Mouse (Mus musculus) forebrain, embryonic 15.5 days (tissue): ENCODE measurements at regions not wholly inside any gene's neighbourhood (a gene's known extent, or its start where the extent isn't known, plus 50 kb on each side); places are given as distances from the start of the nearest gene placed in this dataset.
A peak's percentile ranks its signal among the peaks of the same experiment; 100 is the strongest.

Experiments
- ATAC-seq: fragments of 200-750 bp; cut with Nextera tagmentation; replicated peaks from 2 replicates; pipeline ENCODE4 v1.8.0; 2017; ENCODE audit warnings: mild to moderate bottlenecking, moderate TSS enrichment, moderate library complexity
- H3K27ac ChIP-seq: fragments of 300-500 bp; sonication (generic); replicated peaks from 2 replicates; pipeline ENCODE4 v1.5.1; 2015; ENCODE audit warnings: mild to moderate bottlenecking, inconsistent platforms
- H3K27me3 ChIP-seq: fragments of 300-500 bp; sonication (generic); 2 replicates; pipeline ENCODE4 v1.6.1; 2015; ENCODE audit warnings: inconsistent platforms
- H3K36me3 ChIP-seq: fragments of 300-500 bp; sonication (generic); 2 replicates; pipeline ENCODE4 v1.6.1; 2015; ENCODE audit warnings: mild to moderate bottlenecking, inconsistent platforms
- H3K4me1 ChIP-seq: fragments of 300-500 bp; sonication (generic); 2 replicates; pipeline ENCODE4 v1.6.1; 2015; ENCODE audit warnings: inconsistent platforms
- H3K4me2 ChIP-seq: fragments of 300-500 bp; sonication (generic); replicated peaks from 2 replicates; pipeline ENCODE4 v1.6.1; 2015; ENCODE audit warnings: mild to moderate bottlenecking, inconsistent platforms
- H3K4me3 ChIP-seq: fragments of 300-500 bp; sonication (generic); 2 replicates; pipeline ENCODE4 v1.5.1; 2015; ENCODE audit warnings: mild to moderate bottlenecking, inconsistent platforms
- H3K9ac ChIP-seq: fragments of 300-500 bp; sonication (generic); replicated peaks from 2 replicates; pipeline ENCODE4 v1.6.1; 2015; ENCODE audit warnings: mild to moderate bottlenecking, inconsistent platforms
- H3K9me3 ChIP-seq: fragments of 300-500 bp; sonication (generic); 2 replicates; pipeline ENCODE4 v1.6.1; 2016; ENCODE audit warnings: inconsistent platforms
- WGBS: fragments of 180-500 bp; shearing (Covaris S2); methylation state at CpG from one replicate; pipeline ENCODE4 v1.1.7; 2015; ENCODE audit warnings: mixed read lengths; 5-methylcytosine and 5-hydroxymethylcytosine counted together

GRCm38 (mm10) chr2:159053534-159053933 is 258.9 kb downstream of the Dhx35 start:
- Histone ChIP-seq H3K4me3 (no peak overlapping the region), H3K27ac (no peak overlapping the region), H3K4me1 (no peaks in the 10 kb centered on the region), H3K27me3 (no peaks in the 10 kb centered on the region), H3K36me3 (no peaks in the 10 kb centered on the region), H3K9me3 (no peaks in the 10 kb centered on the region), H3K4me2 (no peak overlapping the region), H3K9ac (no peak overlapping the region)
- 71% methylated on average over 10 of the region's 10 CpGs for WGBS
- ATAC-seq = 0 out of 2 replicates have a peak, but pooled peaks have one; percentile 13

DNA sequence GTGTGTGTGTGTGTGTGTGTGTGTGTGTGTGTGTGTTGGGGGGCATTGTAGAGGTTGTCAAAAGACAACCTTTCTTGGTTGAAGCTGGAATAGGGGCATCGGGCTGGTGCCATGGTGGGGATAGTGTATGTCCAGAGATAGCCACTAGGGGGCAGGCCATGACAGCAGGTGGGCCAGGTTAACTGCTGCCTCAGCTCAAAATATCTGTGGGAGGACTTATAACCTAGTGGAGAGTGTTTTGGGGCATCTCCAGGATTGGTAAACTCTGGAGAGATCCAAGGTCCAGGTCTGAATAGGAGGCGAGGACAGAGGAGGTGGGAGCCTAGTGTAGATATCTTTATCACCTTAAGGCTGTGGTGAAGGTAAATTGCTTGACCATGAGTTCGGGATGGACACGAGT is 259.3 kb downstream of the Dhx35 start:
- Histone ChIP-seq H3K27me3 (no peaks in the 10 kb centered on the region), H3K4me3 (no peak overlapping the region), H3K27ac (no peak overlapping the region), H3K36me3 (no peaks in the 10 kb centered on the region), H3K4me2 (no peak overlapping the region), H3K9me3 (no peaks in the 10 kb centered on the region), H3K9ac (no peak overlapping the region), H3K4me1 (no peaks in the 10 kb centered on the region)
- peak; percentile 73 for ATAC-seq
- WGBS = 63% methylated on average over 4 of the region's 4 CpGs

DNA sequence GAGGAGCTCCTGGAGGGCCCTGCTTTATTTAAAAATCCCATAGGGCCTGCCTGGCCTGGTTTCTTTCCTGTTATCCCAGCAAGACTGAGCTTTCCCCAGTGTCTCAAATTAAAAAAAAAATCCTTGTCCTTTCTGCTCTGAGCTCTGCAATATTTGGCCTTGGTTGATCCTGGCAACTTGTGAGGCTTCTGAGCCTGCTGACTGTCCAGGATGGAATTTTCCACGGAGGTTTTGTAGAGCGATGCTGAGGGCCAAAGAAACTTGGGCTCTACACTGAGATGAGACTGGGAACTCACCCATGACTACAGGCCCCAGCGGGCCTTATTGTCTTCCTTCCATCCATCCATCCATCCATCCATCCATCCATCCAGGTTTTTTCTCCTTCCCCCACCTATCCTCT is 259.8 kb downstream of the Dhx35 start:
- Histone ChIP-seq H3K36me3 (no peaks in the 10 kb centered on the region), H3K9me3 (no peaks in the 10 kb centered on the region), H3K4me3 (no peak overlapping the region), H3K9ac (no peak overlapping the region), H3K27ac (no peak overlapping the region), H3K4me1 (no peaks in the 10 kb centered on the region), H3K4me2 (no peak overlapping the region), H3K27me3 (no peaks in the 10 kb centered on the region)
- 89% methylated on average over 3 of the region's 3 CpGs for WGBS
- ATAC-seq = no peak

DNA sequence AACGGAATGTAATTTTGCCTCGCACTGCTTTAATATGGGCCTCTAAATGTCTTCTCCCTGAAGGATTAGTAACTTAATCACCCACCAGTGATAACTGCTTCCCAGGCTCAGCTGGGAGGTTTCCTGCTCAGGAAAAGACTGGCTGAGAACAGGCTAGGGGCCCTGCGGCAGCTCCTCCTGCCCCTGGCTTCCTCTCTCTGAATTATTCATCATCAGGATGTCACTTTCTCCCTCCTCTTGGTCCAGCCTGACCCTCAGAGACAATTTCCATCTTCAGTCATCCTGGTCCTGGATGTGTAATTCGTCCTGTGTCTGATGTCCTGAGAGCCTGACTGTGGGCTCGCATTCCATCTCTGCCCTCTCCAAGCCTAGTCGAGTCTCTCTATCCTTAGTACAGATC is 261.2 kb downstream of the Dhx35 start:
- 58% methylated on average over 6 of the region's 6 CpGs for WGBS
- Histone ChIP-seq H3K27ac (no peak overlapping the region), H3K9ac (no peak overlapping the region), H3K4me1 (no peaks in the 10 kb centered on the region), H3K36me3 (no peaks in the 10 kb centered on the region), H3K27me3 (no peaks in the 10 kb centered on the region), H3K9me3 (no peaks in the 10 kb centered on the region), H3K4me3 (no peak overlapping the region), H3K4me2 (no peak overlapping the region)
- no peak for ATAC-seq

DNA sequence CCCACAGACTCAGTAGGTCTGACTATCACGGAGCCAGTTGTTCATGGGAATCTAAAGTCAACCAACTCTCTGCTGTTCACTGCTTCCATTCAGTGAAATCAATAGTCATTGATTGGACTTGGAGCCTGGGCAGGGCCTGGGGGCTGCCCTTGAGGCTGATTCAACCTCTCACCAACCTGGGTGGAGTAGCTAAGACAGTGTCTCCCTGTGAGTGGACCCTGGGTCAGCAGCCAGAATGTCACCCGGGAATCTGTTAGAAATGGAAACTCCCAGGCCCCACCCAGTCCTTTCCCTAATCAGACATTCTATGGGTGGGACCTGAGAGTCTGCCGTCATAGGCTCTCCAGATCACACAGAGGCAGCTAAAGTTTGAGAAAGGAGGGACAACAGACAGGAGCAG is 262.4 kb downstream of the Dhx35 start:
- WGBS = 87% methylated on average over 3 of the region's 3 CpGs
- Histone ChIP-seq H3K27me3 (no peaks in the 10 kb centered on the region), H3K4me2 (no peak overlapping the region)

GRCm38 (mm10) chr2:159057506-159057905 is 262.9 kb downstream of the Dhx35 start:
- no peak overlapping the region for H3K4me3 ChIP-seq
- no peaks in the 10 kb centered on the region for H3K4me1 ChIP-seq
- no peaks in the 10 kb centered on the region for H3K9me3 ChIP-seq
- no peaks in the 10 kb centered on the region for H3K36me3 ChIP-seq
- no peak for ATAC-seq
- H3K27ac ChIP-seq = no peak overlapping the region
- H3K9ac ChIP-seq = no peak overlapping the region
- H3K27me3 ChIP-seq = no peaks in the 10 kb centered on the region
- 70% methylated on average over 5 of the region's 5 CpGs for WGBS
- H3K4me2 ChIP-seq = no peak overlapping the region

More for the DNA sequence above, 262.4 kb downstream of the Dhx35 start:
- H3K9me3 ChIP-seq = no peaks in the 10 kb centered on the region
- H3K4me3 ChIP-seq = no peak overlapping the region
- H3K4me1 ChIP-seq = no peaks in the 10 kb centered on the region
- no peak overlapping the region for H3K27ac ChIP-seq
- no peak overlapping the region for H3K9ac ChIP-seq
- H3K36me3 ChIP-seq = no peaks in the 10 kb centered on the region
- ATAC-seq = no peak

DNA sequence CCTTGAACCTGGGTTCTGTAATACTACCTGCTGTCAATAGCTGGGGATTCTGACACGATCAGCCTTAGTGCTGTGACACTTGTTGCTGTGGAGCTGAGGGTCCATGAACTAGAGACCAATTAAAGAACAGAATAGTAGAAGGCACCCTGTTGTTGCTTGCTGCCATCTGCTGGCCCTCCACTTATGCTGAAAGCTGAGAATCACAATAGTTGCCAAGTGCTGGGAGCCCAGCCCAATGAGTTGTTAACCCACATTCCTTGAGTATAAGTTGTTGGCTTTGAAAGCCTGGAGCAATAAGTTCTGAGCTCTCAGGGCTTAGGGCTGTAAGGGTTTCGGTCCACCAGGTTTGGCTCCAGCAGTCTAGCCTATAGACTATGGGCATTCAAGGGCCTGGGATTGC is 267.7 kb downstream of the Dhx35 start:
- Histone ChIP-seq H3K4me3 (no peak overlapping the region), H3K4me2 (no peak overlapping the region), H3K9me3 (no peaks in the 10 kb centered on the region), H3K27me3 (no peaks in the 10 kb centered on the region), H3K4me1 (no peaks in the 10 kb centered on the region), H3K27ac (no peak overlapping the region), H3K36me3 (no peaks in the 10 kb centered on the region), H3K9ac (no peak overlapping the region)
- no peak for ATAC-seq
- 79% methylated on average over 2 of the region's 2 CpGs for WGBS

DNA sequence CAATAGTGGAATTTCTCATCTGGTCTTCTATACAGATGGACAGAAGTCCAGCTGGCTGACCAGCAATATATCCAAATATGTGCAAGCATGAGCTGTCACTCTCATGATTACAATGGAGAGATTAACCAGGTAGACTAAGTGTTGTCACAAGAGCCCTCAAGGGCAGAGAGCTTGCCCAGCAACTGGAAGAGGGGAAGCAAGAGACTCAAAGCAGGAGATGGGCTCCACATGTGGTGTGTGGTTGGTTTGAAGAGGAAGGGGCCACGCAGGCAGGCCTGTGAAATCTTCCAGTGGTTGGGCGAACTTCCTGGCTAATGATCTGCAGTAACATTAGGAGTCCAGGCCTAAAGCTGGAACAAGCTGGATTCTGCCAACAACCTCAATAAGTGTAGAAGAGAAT is 268.1 kb downstream of the Dhx35 start:
- no peak overlapping the region for H3K9ac ChIP-seq
- no peaks in the 10 kb centered on the region for H3K27me3 ChIP-seq
- no peaks in the 10 kb centered on the region for H3K9me3 ChIP-seq
- no peak overlapping the region for H3K27ac ChIP-seq
- ATAC-seq = no peak
- no peaks in the 10 kb centered on the region for H3K36me3 ChIP-seq
- no peaks in the 10 kb centered on the region for H3K4me1 ChIP-seq
- 87% methylated on average over 2 of the region's 2 CpGs for WGBS
- H3K4me2 ChIP-seq = no peak overlapping the region
- no peak overlapping the region for H3K4me3 ChIP-seq

DNA sequence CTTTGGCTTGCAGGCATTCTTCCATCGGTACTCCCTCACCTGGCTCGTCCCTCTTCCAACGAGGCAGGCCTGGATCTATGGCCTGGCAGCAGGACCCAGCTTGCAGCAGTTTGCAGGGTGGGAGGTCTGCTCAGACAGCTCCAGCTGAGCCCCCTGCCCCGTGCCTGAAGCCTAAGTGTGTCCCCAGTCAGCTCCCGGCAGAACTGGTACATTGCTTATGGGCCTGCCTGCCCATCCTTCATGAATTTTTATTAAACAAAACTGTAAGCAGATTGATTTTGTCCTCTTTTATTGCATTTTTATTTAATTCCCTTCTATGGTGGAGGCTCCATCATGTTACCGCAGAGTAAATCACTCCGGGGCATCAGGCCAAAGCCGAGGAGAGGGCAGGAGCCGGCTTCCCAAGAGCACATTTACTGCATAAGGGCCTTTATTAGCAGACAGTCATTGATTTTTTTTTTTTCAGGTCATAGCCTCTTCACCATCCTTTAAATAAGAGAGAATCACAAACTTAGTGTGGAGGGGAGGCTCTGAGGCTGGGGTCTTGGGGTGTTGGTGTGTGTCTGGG is 269.9 kb downstream of the Dhx35 start:
- H3K4me2 ChIP-seq = no peak overlapping the region
- no peaks in the 10 kb centered on the region for H3K9me3 ChIP-seq
- 73% methylated on average over 9 of the region's 9 CpGs for WGBS
- no peaks in the 10 kb centered on the region for H3K36me3 ChIP-seq
- no peak for ATAC-seq
- H3K4me3 ChIP-seq = no peak overlapping the region
- H3K4me1 ChIP-seq = peaks cover 4% of the 10 kb centered on the region
- H3K27me3 ChIP-seq = no peaks in the 10 kb centered on the region
- no peak overlapping the region for H3K9ac ChIP-seq
- H3K27ac ChIP-seq = no peak overlapping the region

DNA sequence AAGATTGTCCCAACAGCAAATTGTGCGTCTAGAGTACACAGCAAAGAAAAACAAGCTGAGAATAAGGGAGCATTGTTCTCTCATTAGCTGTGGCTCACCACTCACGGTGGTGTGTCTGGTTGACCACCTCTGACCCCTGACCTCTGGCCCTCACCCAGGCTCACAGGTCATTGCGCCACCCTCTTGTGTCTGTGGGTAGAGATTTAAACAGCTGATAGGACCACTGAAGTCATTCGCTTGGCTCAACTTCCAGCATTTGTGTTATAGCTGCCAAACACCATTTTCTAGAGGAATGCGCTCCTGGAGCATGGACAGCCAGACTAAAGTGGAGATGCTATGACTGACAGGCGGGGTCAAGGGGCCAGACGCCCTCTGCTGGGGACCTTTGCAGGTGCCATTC is 272.9 kb downstream of the Dhx35 start:
- Histone ChIP-seq H3K36me3 (no peaks in the 10 kb centered on the region), H3K4me2 (no peak overlapping the region), H3K9ac (no peak overlapping the region), H3K4me1 (peaks cover 4% of the 10 kb centered on the region), H3K4me3 (no peak overlapping the region), H3K27ac (no peak overlapping the region), H3K9me3 (no peaks in the 10 kb centered on the region), H3K27me3 (no peaks in the 10 kb centered on the region)
- WGBS = 66% methylated on average over 7 of the region's 7 CpGs
- no peak for ATAC-seq

DNA sequence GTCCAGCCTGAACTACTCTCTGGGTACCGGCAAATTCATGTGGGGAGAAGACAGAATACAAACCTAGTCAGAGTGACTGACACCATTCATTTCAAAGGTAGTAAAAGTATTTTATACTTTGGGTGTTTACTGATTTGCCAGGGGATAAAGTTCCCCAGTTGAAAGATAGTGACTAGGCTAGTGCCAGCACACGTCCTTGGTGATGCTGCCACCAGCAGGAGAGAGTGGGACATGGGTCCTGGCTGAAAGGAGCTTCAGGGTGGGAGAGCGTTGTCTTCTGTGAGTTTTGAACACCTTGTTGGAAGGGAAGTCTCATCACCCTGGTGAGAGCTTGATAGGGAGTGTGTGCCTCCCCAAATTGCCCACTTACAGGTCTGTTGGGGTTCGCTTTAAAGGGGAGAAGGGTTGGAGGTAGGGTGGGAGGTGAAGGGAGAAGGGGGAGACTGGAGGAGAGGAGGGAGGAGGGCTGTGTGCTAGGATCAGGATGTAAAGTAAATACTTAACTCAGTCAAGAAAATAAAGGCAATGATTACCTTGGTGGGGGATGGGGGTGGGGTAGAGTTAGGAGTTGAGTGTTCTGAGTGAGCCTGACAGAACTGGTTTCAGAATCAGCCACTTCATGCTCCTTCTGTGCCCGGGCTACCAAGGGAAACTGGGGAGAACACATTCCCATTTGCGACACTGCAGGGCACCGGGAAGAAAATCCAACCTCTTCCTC is 273.9 kb downstream of the Dhx35 start:
- no peaks in the 10 kb centered on the region for H3K36me3 ChIP-seq
- WGBS = 50% methylated on average over 7 of the region's 7 CpGs
- H3K9ac ChIP-seq = no peak overlapping the region
- H3K4me1 ChIP-seq = peaks cover 4% of the 10 kb centered on the region
- no peak overlapping the region for H3K4me3 ChIP-seq
- no peak overlapping the region for H3K4me2 ChIP-seq
- ATAC-seq = peak; percentile 8; the same call in 1 of the 2 replicates
- no peaks in the 10 kb centered on the region for H3K27me3 ChIP-seq
- H3K27ac ChIP-seq = no peak overlapping the region
- H3K9me3 ChIP-seq = no peaks in the 10 kb centered on the region

DNA sequence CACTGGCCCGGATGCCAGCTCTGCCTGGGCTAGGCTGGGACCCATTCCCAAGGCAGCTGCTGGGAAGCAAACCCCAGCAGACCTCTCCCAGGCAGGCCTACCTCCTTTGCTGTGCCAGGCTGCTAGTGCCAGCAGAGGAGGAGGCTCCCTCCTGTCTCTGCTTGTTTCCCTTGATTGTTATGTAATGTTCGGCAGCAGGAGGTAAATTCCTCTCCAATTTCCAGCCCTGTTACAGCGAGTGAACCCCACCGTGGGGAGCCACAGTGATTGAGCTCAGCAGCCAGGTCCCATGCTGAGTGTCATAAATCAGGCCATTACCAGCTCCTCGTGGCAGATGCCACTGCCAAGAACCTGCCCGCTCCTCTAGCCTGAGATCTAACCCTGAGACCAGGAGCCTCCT is 274.6 kb downstream of the Dhx35 start:
- H3K9ac ChIP-seq = no peak overlapping the region
- H3K36me3 ChIP-seq = no peaks in the 10 kb centered on the region
- no peaks in the 10 kb centered on the region for H3K27me3 ChIP-seq
- ATAC-seq = peak; percentile 64; the same call in 1 of the 2 replicates
- no peak overlapping the region for H3K4me2 ChIP-seq
- H3K4me3 ChIP-seq = no peak overlapping the region
- peaks cover 4% of the 10 kb centered on the region for H3K4me1 ChIP-seq
- WGBS = 9% methylated on average over 6 of the region's 6 CpGs
- no peaks in the 10 kb centered on the region for H3K9me3 ChIP-seq
- H3K27ac ChIP-seq = no peak overlapping the region
